Mouse (Mus musculus): ENCODE measurements around the gene Grm5.

DNA sequence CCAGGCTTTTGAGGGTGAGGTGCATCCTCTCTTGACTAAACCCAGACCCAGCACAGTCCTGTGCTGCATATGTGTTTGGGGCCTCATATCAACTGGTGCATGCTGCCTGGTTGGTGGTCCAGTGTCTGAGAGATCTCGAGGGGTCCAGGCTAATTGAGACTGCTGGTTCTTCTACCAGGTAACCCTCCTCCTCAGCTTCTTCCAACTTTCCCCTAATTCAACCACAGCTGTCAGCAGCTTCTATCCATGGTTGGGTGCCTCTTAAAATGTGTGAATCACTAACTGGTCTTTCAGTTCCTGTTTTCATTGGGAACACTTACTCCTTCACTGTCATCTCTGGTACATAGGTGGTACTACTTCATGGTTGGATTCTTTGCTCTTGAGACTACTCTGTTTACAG, 240.9 kb downstream of the Grm5 start:
- TF ChIP-seq CTCF (IDR thresholded peaks at IDR 0.05; ENCODE audit: control insufficient read depth, insufficient read depth, insufficient read length) (no peak), USF1 (IDR thresholded peaks at IDR 0.05; ENCODE audit: low read depth) (no peak), FOSL1 (IDR thresholded peaks at IDR 0.05; ENCODE audit: insufficient read depth, low read length, poor library complexity, severe bottlenecking) (no peak)

Data from C2C12 (cell line).